Mouse (Mus musculus): ENCODE measurements around the gene Tpst1. TPM values are rescaled to one million over a fixed set of nuclear protein-coding genes. Genes with fewer than 3 reads are reported as not detected.

Gene Tpst1
- total RNA-seq, 2 experiments from 2014 or later: 5.8 to 7.7 TPM

DNA sequence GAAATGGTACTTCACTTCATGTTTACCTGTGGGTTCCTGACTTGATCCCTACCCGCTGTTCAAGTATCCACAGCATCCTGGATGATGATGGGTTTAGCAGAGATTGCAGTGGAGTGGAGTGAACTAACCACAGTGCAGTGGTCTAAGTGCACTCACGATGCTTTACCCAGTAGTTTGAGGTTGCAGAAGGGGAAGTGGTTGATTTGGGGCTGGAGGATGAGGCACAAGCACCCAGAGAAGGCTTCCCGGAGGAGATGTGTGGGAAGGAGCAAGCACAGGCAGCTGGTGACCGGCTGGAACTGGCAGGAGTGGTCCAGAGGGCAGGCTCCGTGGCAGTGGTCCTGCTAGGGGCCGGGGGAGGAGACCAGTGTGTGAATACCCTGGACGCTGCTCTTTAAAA, 16.1 kb downstream of the Tpst1 start:
- no peak for DNase-seq

DNA sequence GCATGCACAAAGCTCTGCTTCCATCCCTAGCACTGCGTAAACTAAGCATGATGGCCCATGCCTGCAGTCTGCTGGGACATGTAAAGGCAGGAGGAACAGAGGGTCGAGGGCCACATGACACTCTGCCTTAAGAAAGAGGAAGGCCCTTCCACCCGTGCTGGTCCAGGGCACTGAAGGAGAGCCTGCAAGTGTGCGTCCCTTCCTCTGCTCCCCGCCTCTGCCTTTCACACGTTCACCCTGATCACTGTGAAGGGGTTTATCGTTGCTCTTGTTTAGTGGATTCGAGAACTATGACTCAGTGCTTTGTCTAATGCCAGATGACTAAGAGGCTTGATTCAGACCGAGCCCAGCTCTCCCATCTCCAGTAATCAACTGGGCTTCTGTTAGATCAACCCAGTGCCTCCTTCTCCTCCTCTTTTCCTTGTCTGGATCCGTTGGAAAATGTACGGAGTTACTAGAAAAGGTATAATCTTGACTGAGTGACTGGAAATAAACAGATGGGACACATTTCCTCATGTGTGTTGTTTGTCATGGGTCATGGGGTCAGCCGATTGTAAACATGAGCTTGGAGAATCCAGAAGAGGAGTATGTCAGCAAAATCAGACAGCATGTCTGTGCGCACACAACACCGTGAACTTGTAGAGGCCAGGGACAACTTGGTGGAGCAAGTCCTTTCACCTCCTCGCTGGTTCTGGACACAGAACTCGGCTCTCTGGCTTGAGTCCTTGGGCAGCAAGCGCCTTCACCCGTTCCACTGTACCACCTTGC, 16.7 kb downstream of the Tpst1 start:
- no peak for DNase-seq

DNA sequence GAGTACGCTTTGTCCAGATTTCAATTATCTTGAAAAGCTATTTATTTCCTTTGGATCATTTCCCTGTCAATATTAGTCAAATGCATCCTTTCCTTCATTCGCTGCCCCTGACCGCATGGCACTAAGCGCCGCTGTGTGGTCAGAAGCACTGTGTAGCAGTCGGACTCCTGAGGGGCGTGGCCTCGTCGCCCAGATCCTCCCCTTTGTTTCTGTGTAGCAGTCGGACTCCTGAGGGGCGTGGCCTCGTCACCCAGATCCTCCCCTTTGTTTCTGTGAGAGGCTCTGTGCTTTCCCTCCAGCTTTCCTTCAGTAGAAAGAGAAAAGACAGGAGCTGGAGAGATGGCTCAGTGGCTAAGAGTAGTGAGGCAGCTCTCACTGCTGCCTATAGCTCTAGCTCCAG, 23.6 kb downstream of the Tpst1 start:
- DNase-seq: no peak

DNA sequence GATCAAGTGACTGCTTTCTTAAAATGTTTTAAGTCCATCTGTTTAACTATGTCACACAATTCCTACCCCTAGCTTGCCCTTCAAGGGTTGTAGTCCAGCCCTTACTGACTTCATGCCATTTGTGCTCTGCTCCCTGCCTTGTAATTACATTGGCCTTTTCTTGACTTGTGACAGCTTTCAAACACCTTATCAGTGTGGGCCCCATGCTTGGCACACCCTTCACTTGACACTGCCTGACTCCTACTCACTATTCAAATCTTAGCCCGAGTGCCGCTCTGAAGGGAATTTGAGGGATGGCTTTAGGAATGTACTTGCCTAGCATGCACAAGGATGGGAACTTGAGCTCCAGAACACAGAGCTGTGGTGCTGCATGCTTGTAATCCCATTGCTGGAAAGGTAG, 24.7 kb downstream of the Tpst1 start:
- DNase-seq: no peak

DNA sequence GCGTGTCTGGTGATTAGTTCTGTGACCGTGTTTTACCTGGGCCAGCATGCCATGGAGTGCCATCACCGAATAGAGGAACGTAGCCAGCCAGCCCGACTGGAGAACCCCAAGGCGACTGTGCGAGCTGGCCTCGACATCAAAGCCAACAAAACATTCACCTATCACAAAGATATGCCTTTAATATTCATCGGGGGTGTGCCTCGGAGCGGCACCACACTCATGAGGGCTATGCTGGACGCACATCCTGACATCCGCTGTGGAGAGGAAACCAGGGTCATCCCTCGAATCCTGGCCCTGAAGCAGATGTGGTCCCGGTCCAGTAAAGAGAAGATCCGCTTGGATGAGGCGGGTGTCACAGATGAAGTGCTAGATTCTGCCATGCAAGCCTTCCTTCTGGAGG, 28.6 kb downstream of the Tpst1 start:
- no peak for DNase-seq

DNA sequence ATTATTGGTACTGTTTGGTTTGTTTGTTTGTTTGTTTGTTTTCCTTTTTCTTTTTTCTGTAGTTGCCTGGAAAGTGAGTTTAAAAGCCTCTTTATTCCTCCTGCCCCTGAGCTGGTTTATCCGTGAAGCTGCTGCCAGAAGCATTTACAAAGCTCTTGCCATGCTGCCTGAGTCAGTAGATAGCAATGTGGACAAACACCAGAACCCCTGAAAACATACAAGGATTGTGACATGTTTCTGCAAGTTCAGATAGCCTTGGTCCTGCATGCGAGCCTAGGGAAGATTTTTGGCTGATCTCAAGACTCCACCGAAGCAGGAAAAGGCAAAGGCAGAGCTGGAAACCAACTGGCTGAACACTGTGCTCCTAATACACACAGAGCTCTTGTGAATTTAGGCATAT, 36.2 kb downstream of the Tpst1 start:
- no peak for DNase-seq

DNA sequence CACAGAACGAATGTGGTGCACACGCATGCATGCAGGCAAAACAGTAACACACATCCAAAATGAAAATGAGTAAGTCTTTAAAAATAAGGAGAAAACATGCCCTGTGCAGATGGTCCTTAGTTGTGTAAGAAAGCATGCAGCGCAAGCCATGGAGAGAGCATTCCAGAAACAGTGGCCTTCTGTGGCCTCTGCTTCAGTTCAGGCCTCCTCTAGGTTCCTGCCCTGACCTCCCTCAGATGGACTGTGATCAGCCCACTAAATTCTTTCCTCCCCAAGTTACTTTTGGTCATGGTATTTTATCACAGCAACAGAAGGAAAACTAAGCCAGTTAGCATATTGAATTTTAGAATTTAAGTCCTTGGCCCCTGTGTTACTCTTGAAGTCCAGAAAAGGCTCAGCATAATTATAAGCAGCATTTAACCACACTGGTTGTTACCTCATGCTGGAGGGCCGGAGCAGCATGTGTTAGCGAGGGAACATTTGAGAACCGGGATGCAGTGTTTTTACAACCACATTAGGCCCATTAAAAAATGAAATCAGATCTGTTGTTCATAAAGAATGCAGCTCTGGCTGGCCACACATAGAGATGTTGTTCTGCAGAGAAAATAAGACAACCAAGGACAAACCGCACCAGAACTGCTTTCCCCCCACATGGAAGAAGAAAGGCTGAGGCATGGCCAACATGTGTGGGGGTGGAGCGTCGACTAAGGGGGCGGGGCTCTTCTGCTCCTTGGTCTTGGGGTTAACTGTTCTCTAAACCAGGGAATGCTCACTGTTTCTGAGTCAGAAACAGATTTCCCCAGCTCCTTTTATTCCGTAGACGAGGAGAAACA, 37.7 kb downstream of the Tpst1 start:
- no peak for DNase-seq

DNA sequence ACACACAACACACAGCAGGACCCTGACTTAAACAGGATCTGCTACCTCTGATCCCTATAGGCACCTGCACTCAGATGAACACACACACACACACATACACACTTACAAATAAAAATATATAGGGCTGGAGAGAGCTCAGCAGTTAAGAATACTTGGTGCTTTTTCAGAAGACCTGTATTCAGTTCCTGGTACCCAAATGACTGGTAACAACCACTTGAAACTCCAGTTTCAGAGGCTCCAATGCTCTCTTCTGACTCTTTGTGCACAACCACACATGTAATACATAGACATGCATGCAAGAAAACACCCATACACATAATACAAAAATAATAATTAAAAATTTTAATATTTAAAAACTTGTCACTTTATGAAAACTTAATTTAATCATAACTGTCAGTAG, 39.5 kb downstream of the Tpst1 start:
- DNase-seq: no peak

DNA sequence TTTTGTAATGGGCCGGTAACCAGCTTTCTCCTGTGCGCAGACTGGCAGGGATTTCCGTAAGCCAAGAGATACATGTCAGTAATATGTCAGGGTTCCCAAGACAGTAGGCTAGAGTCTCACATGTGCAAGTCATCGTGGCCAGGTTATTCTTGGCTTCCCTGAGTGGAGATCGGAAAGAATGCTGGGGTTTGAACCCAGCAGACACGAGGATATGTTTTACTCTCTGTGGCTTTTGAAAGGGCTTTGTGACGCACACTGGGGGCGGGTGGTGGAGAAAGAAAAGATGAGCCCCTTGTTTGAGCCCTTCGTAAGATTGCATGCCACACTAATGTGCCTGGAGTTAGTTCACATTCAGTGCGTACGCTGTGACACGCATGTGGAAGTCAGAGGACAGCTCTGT, 43.0 kb downstream of the Tpst1 start:
- no peak for DNase-seq

DNA sequence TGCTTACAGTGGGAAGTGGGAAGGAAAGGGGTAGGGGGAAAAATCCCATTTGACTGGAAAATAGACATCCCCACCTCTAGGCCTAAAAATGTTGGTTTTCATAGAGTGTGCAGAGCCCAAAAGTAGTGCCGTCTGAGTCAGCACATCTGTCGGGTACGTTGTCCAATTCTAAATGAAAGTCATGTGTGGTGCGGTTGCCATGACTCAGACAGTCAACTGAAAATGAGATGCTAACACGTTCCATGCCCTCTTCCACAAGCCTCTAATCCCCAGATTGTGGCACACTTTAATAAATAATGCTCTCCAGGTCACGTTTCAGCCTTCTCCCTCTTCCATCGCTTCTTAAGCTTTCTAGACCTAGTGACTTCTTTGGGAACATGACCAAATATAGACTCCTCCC, 43.7 kb downstream of the Tpst1 start:
- DNase-seq: no peak

DNA sequence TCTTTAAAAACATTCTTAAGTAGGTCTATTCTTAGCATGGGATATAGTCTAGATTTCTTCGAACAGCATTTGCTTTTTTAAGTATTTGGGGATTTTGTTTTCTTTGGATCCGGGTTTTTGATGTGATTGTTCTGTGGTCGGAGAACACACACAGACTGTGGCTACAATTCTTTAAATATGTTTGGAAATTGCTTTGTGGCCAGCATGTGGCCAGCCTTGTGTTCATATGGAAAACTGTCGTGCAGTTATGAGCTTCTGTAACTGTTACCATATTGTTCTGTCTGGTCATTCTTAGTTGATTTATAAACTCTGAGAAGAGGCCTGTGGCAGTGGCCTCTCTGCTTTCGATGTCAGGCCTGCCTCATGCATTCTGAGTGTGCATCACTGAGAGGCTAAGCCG, 44.8 kb downstream of the Tpst1 start:
- no peak for DNase-seq

DNA sequence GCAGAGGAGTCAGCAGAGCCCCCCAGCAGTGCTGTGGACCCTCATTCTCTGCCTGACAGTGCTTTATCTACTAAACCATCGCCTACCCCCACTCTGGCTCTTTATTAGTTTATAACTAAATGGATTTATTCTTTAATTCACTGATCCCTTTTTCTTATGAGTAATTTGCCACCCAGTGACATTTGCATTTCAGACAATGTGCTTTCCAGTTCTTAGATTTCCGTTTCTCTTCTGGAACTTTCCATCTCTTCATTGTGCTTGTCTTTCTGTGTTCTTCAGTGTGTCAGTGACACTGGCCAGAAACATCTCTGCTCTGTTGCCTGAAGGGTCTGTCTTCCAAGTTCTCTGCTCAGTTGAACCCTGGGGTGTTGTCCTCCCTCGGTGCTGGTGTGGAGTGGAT, 46.1 kb downstream of the Tpst1 start:
- DNase-seq: no peak

DNA sequence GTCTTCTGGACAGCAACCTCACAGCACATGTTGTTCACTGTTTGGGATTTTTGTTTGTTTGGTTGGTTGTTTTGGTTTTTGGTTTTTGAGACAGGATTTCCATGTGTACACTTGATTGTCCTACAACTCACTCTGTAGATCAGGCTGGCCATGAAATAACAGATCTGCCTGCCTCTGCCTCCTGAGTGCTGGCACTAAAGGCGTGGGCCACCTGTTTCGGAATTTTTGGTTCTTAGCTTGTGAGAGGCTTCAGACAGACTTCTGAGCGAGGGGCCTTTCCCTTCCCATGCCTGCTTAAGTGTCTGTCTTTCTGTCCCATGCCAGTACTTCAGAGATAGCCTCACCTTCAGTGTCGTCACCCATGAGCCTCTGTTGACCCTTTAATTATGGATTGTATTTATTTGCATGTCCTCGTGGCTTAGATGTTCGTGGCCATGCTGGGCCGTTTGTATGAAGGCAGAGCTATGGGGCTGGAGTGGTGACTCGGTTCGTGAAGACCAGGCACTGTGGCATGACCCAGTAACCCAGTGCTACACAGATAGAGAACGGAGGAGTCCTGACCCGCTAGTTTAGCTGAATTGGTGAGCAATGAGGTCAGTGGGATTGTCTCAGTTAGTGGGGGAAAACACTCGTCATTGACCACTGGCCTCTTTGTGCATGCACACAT, 47.1 kb downstream of the Tpst1 start:
- DNase-seq: no peak

DNA sequence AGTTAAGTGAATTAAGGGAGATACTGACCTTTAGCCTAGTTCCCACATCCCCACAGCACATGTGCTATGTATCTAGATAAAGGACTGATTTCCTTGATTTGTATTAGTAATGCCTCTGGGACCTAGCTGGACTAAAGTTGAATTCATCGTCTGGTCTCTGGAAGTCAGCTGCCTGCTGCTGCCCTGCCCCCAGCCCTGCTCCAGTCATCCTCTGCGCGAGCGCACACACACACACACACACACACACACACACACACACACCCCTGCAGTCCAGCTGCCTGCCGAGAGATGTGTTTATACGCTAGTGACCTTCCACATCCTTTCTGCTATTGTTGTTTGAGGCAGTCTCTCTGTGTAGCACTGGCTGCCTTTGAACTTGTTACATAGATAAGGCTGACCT, 47.8 kb downstream of the Tpst1 start:
- peak; percentile 72 for DNase-seq

DNA sequence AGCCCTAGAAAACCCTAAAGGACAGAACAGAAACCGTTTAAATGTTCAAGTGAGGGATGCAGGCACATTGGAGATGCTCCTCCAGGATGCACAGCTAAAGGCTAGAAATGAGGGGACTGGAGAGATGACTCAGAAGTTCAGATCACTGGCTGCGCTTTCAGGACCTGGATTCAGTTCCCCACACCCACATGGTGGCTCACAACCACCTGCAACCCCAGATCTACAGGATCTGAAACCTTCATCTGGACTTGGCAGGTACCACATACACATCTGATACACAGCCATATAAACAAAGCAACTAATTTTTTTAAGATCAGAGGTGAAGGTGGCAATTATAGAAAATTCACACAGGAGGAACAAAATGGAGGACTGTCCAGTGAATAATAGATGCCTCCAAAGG, 49.2 kb downstream of the Tpst1 start:
- DNase-seq: no peak

DNA sequence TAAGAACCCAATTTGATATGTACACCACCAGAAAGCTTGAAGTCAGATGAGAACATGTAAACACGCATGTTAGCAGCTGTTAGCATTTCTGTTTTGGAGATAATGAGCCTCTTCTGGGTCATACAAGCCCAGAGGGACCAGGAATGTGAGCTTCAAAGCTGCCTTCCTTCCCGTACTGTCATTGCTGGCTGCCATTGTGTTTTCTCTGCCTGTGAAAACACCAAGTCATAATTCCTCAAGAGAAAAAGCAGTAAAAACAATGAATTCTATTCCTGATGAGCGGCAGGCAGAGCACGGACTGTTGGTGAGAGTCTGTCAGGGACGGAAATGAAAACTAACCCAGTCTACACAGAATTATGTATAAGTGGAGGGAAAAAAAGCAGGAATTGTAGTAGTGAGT, 51.1 kb downstream of the Tpst1 start:
- no peak for DNase-seq

DNA sequence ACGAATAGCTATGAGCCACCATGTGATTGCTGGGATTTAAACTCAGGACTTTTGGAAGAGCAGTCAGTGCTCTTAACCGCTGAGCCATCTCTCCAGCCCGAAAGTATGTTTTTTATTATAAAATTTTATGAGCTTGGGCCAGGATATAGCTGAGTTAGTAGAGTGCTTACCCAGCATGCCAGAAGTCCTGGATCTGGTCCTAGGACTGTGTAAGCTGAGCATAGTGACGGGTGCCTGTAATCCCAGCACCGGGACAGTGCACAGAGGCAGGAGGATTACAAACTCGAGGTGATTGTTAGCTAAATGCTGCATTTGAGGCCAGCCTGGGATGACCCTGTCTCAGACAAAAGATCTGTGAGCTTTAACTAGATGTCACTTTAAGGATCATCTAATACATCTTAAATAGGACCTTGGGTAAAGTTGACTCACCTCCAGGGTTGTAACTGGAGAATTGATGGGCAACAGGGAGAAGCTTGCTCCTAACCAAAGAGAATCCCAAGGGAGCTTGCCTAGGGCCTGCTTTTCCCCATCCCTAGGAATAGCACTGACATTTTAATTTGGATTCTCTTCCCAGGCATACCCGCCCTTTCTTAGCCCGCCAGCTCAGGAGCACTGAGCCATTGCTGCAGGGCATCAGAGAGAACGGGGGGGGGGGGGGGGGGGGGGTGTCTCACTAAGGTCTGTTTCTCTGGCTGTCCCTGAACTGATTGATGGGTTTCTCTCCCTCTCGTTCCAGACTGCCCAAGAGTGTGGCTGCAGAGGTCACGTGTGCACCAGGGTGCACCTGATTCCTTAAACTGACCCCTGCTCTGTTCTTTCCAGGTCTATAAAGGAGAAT, 55.8 kb downstream of the Tpst1 start:
- DNase-seq: peak; percentile 41

DNA sequence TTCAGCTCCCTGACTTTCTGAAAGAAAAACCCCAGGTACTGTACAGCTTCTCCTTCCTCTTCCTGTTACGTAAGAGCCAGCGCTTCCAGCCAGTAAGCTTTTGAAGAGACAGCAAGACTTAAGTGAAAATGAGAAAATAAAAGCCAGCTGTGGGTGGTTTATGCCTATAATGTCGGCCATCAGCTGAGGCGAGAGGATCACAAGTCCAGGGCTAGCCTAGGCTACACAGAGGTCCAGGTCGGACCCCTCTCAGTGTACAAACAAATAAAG, 56.3 kb downstream of the Tpst1 start:
- no peak for DNase-seq

DNA sequence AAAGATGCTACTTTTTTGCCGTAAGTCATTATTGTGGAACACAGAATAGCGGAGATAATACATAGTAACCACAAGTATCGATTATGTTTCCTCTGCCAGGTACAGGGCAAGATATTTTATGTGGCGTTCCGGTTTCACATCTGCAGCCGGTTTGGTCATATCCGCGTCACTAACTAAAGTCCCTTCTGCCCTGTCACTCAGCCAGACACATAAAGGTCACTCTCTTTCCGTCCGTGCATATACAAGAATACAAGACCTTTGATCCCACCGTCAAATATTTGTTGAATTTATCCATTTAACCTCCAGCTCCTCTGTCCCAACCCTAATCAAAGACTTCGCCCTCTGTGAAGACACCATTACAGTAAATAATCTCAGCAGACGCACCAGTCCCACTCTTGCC, 63.5 kb downstream of the Tpst1 start:
- DNase-seq: no peak

DNA sequence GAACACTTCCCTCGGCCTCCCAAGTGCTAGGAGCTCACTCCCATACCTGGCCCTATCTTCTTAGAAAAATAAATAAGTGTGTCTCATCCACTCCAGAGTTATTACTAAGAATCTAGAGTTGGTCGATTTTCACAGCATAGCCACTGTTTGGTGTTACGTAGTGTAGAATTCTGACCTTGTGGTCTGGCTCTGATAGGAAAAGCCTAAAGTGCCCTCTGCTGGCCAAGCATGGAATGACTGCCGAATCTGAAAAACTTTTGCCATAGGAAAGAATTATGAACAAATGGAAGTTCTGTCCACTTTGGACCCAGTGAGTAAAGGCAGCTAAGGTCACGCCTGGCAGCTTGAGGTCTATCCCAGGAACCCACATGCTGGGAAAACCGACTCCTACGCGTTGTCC, 66.3 kb downstream of the Tpst1 start:
- peak; percentile 44 for DNase-seq

DNA sequence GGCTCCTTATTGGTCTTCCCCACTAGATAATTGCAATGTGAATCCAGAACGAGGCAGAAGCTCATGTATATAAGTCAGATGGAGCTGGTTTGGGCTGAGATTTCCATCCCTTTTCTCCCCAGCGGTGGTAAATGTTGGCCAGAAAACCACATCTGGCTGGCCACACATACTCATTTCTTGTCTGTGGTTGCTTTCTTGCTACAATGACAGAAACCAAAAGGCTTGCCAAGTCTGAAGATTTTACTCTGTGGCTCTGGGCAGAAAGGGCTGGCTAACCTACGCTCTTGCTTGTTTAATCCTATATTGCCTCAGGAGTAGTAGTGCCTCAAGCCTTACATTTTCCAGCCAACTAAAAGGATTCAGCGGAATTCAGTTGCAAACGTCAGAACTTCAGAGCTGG, 68.0 kb downstream of the Tpst1 start:
- no peak for DNase-seq

DNA sequence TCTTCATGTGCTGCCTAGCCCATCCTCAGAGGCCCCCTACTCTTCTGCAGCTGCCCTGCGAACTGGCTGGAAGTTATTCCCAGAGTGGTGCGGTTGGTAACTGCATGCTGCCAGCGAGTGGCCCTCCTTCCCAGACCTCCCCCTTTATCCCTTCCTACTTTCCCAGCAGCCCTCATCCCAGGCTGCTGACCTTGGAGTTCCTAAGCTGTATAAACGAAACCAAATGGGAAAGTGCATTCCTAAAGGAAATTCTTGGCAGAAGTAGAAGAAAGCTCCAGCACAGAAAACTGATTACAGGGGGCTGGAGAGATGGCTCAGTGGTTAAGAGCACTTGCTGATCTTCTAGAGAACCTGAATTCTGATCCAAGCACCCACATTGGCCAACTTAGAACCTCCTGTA, 68.9 kb downstream of the Tpst1 start:
- DNase-seq: no peak

DNA sequence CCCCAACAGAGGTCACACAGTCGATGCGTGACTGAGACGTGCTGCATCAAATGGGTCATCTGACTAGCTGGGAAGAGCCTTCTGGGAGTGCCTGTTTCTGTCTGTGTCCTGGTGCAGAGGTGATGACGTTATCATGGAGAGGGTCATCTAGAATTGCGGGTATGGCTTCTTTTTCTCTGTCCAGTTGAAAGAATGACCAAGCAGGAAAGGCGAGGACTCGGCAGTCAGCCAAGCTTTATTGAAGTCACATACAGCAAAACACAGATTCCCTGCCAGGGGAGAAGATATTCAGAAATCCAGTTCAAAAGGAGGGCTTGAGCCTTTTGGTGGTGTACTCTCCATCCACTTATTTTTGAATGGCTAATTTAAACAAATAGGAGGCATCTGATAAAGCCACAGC, 70.0 kb downstream of the Tpst1 start:
- no peak for DNase-seq

Data from gastrocnemius, postnatal 25 days (tissue).